Mouse (Mus musculus): ENCODE measurements around the gene Mtch2. TPM values are rescaled to one million over a fixed set of nuclear protein-coding genes. Genes with fewer than 3 reads are reported as not detected.
"Not testable (repeated sequence)": the region's sequence is repeated elsewhere in the genome, so short reads cannot be mapped to it uniquely, and the experiment has no call there.

Mtch2 gene
- polyA plus RNA-seq, 1 experiment = 69.1 TPM

DNA sequence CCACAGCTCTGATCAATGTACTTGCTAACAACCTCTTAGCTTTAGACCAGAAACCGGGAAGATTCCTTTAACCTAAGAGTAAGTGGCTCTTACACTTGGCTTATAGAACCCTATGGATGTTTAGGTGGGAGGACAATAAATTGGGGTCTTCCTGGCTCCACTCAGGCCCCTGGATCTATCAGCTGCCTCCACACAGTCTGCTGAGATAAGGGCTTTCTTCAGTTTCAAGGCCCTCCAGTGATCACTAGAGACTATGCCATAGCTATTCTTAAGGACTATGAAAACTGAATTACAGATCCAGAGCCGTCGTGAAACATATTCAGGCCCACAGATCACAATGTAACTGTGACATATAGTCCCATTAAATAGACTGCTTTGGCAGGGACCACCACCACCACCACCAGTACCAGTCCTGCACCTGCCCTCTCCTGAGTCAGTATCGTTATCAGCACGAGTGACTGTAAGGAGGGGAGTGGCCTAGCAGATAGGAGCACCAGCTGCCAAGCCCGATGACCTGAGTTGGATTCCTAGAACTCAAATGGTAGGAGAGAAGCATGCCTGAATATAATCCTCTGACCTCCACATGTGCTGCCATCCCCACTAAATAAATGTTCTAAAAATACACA lies 46.8 kb downstream of the Mtch2 start:
- Histone ChIP-seq H3K4me1 (ENCODE audit: control insufficient read depth, insufficient read depth, low read length) (no peaks in the 10 kb centered on the region), H3K4me3 (replicated peaks; ENCODE audit: extremely low read depth, low read depth, low read length) (no peak overlapping the region)
- DNase-seq = no peak
- TF ChIP-seq POLR2A (IDR thresholded peaks at IDR 0.05; ENCODE audit: borderline replicate concordance, extremely low read depth, low read depth, low read length) = no peak
- no peak for TF ChIP-seq CTCF (IDR thresholded peaks at IDR 0.05; ENCODE audit: insufficient read depth, low read length)
- 79% methylated on average over 6 of the region's 6 CpGs for WGBS

DNA sequence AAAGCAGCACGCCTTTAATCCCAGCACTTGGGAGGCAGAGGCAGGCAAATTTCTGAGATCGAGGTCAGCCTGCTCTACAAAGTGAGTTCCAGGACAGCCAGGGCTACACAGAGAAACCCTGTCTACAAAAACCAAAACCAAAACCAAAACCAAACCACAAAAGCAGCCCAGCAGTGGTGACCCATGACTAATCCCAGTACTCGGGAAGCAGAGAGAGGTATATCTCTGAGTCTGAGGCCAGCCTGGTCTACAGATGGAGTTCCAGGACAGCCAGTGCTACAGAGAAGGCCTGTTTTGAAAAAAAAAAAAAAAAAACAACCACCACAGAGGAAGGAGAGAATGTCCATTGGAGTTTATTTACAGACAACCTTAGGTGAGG lies 47.3 kb downstream of the Mtch2 start:
- H3K4me3 ChIP-seq (replicated peaks; ENCODE audit: extremely low read depth, low read depth, low read length); H3K4me1 ChIP-seq (ENCODE audit: control insufficient read depth, insufficient read depth, low read length); DNase-seq: not testable (repeated sequence)
- 86% methylated on average over 3 of the region's 3 CpGs for WGBS

DNA sequence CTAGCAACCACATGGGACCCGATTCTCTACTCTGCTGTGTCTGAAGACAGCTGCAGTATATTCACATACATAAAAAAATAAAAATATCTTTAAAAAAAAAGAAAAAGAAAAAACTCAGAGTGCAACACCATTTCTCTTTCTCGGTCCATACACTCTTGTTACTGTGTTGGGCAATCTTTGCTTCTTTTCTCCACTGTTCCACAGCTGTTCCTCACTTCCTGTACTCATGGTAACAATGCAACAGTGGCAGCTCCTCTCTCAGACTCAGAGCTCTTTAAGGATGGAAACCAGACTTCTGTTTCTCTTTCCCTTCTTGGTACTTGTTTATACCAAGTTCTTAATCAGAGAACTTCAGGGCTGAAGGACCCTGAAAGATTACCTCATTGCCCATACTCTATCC lies 56.4 kb downstream of the Mtch2 start:
- no peak for TF ChIP-seq POLR2A (IDR thresholded peaks at IDR 0.05; ENCODE audit: borderline replicate concordance, extremely low read depth, low read depth, low read length)
- 54% methylated on average over 2 of the region's 2 CpGs for WGBS
- Histone ChIP-seq H3K4me3 (replicated peaks; ENCODE audit: extremely low read depth, low read depth, low read length) (no peak overlapping the region), H3K4me1 (ENCODE audit: control insufficient read depth, insufficient read depth, low read length) (peaks cover 7% of the 10 kb centered on the region)
- DNase-seq = no peak

DNA sequence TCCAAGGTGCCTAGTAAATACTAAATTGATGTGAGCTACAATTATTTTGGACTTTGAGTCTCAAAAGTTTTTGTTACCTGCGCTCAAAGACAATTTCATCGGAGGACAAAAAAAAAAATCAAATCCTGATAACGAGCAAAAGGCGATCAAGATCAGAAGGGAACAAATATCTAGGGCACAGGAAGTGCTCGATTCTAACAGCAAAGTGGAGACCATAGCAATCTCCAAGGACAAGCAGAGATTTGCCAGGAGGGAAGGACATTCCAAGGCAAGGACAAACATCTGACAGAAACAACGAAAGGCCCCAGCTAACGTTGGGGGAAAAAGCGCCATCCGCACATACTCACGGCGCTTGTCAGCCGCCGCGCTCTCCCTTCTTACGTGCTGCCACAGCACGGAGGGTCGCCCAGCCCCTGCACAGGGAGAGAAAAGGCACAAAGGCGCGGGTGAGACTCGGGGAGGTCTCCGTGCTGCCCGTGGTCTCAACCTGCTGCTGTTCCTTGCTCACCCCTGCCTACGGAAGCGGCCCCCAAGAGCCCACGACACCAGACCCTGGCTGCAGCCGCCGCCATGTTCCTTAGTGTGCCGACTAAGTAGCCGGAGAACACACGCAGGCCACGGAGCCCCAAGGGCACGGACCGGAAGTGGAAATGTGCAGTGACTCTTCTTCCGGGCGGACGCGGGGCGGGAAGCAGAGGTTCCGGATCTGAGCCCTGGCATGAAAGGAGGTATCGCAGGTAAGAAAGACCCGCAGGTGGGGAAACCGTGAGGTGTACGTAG lies 57.3 kb downstream of the Mtch2 start, which contains the start of the genes Kbtbd4 and Ndufs3:
TSS of gene Kbtbd4 (plus strand) at position 665 of the 780 bp plus-strand sequence.
TSS of gene Ndufs3 (minus strand) at position 752 of the 780 bp plus-strand sequence.
- Histone ChIP-seq H3K4me1 (ENCODE audit: control insufficient read depth, insufficient read depth, low read length) (peaks cover 7% of the 10 kb centered on the region), H3K4me3 (replicated peaks; ENCODE audit: extremely low read depth, low read depth, low read length) (peak within 1 kb of the TSS; percentile 73)
- peak; percentile 87 for DNase-seq
- WGBS = under 1% methylated on average over 42 of the region's 43 CpGs
- TF ChIP-seq POLR2A (IDR thresholded peaks at IDR 0.05; ENCODE audit: borderline replicate concordance, extremely low read depth, low read depth, low read length) (peak; percentile 87), CTCF (IDR thresholded peaks at IDR 0.05; ENCODE audit: insufficient read depth, low read length) (no peak)

- under 1% methylated on average over 21 of the region's 21 CpGs for WGBS
- TF ChIP-seq CTCF (IDR thresholded peaks at IDR 0.05; ENCODE audit: insufficient read depth, low read length) = no peak
- TF ChIP-seq POLR2A (IDR thresholded peaks at IDR 0.05; ENCODE audit: borderline replicate concordance, extremely low read depth, low read depth, low read length) = no peak
- DNase-seq = no peak
- Histone ChIP-seq H3K4me3 (replicated peaks; ENCODE audit: extremely low read depth, low read depth, low read length) (peak overlapping the region; percentile 73), H3K4me1 (ENCODE audit: control insufficient read depth, insufficient read depth, low read length) (peaks cover 7% of the 10 kb centered on the region)
These were observed 57.9 kb downstream of the Mtch2 start for GRCm38 (mm10) chr2:90904856-90905224.

- Histone ChIP-seq H3K4me3 (replicated peaks; ENCODE audit: extremely low read depth, low read depth, low read length) (no peak overlapping the region), H3K4me1 (ENCODE audit: control insufficient read depth, insufficient read depth, low read length) (peaks cover 7% of the 10 kb centered on the region)
- no peak for TF ChIP-seq CTCF (IDR thresholded peaks at IDR 0.05; ENCODE audit: insufficient read depth, low read length)
- 80% methylated on average over 2 of the region's 2 CpGs for WGBS
- DNase-seq = no peak
These were observed 59.8 kb downstream of the Mtch2 start for GRCm38 (mm10) chr2:90906721-90907120.

GRCm38 (mm10) chr2:90910861-90911260 lies 63.9 kb downstream of the Mtch2 start:
- no peak for TF ChIP-seq CTCF (IDR thresholded peaks at IDR 0.05; ENCODE audit: insufficient read depth, low read length)
- TF ChIP-seq POLR2A (IDR thresholded peaks at IDR 0.05; ENCODE audit: borderline replicate concordance, extremely low read depth, low read depth, low read length) = no peak
- Histone ChIP-seq H3K4me1 (ENCODE audit: control insufficient read depth, insufficient read depth, low read length) (peaks cover 7% of the 10 kb centered on the region), H3K4me3 (replicated peaks; ENCODE audit: extremely low read depth, low read depth, low read length) (no peak overlapping the region)
- DNase-seq = no peak
- 64% methylated on average over 1 of the region's 1 CpGs for WGBS

- peaks cover 10% of the 10 kb centered on the region for H3K4me1 ChIP-seq (ENCODE audit: control insufficient read depth, insufficient read depth, low read length)
- H3K4me3 ChIP-seq (replicated peaks; ENCODE audit: extremely low read depth, low read depth, low read length) = no peak overlapping the region
- DNase-seq = no peak
- 54% methylated on average over 1 of the region's 1 CpGs for WGBS
- TF ChIP-seq POLR2A (IDR thresholded peaks at IDR 0.05; ENCODE audit: borderline replicate concordance, extremely low read depth, low read depth, low read length) = no peak
- no peak for TF ChIP-seq CTCF (IDR thresholded peaks at IDR 0.05; ENCODE audit: insufficient read depth, low read length)
These were observed 64.7 kb downstream of the Mtch2 start for GRCm38 (mm10) chr2:90911668-90912067.

GRCm38 (mm10) chr2:90913671-90914070 lies 66.7 kb downstream of the Mtch2 start:
- DNase-seq = peak; percentile 16
- WGBS = 48% methylated on average over 2 of the region's 2 CpGs
- Histone ChIP-seq H3K4me1 (ENCODE audit: control insufficient read depth, insufficient read depth, low read length) (peaks cover 12% of the 10 kb centered on the region), H3K4me3 (replicated peaks; ENCODE audit: extremely low read depth, low read depth, low read length) (no peak overlapping the region)
- no peak for TF ChIP-seq CTCF (IDR thresholded peaks at IDR 0.05; ENCODE audit: insufficient read depth, low read length)
- TF ChIP-seq POLR2A (IDR thresholded peaks at IDR 0.05; ENCODE audit: borderline replicate concordance, extremely low read depth, low read depth, low read length) = no peak

DNA sequence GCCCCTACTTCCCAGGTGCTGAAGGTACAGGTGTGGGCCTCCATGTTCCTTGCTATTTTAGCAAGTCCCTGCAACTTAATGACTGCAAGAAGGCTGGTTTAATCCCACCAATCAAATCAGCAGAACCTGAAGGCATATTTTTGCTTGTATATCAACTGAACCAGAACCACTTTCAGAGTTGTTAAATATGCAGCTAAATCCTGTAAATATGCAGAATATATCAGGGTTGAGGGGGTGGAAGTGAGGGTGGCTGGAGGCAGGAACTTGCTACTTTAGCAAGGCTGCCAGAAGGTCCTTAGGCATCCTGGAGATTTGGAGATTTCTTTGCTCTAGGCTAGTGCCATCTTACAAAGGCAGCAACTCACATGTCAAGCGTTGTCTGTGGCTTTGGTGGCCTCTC lies 68.6 kb downstream of the Mtch2 start:
- TF ChIP-seq POLR2A (IDR thresholded peaks at IDR 0.05; ENCODE audit: borderline replicate concordance, extremely low read depth, low read depth, low read length) (no peak), CTCF (IDR thresholded peaks at IDR 0.05; ENCODE audit: insufficient read depth, low read length) (no peak)
- DNase-seq = no peak
- no peak overlapping the region for H3K4me3 ChIP-seq (replicated peaks; ENCODE audit: extremely low read depth, low read depth, low read length)
- WGBS = 94% methylated on average over 1 of the region's 1 CpGs
- peaks cover 12% of the 10 kb centered on the region for H3K4me1 ChIP-seq (ENCODE audit: control insufficient read depth, insufficient read depth, low read length)

Other genes with a start within 250 kb of the Mtch2 start
- gene Nup160, start 169.9 kb upstream of the Mtch2 start, polyA plus RNA-seq (2012; rRNA removed) = 4.6 and 7.7 TPM in 2 replicates
- 28.4 and 43.3 TPM in 2 replicates for gene Fnbp4, start 101.8 kb upstream of the Mtch2 start, polyA plus RNA-seq (2012; rRNA removed)
- 3.5 and 5.0 TPM in 2 replicates for gene Agbl2, start 64.4 kb upstream of the Mtch2 start, polyA plus RNA-seq (2012; rRNA removed)
- gene C1qtnf4, start 38.7 kb downstream of the Mtch2 start, polyA plus RNA-seq (2012; rRNA removed) = 4.9 and 6.6 TPM in 2 replicates
- 10.4 and 15.6 TPM in 2 replicates for gene Kbtbd4, start 57.6 kb downstream of the Mtch2 start, polyA plus RNA-seq (2012; rRNA removed)
- 70.9 and 115 TPM in 2 replicates for gene Ndufs3, start 57.7 kb downstream of the Mtch2 start, polyA plus RNA-seq (2012; rRNA removed)
- gene Celf1, start 93.2 kb downstream of the Mtch2 start, polyA plus RNA-seq (2012; rRNA removed) = 31.1 and 36.2 TPM in 2 replicates
- 2.6 and 4.7 TPM in 2 replicates for gene Rapsn, start 188.5 kb downstream of the Mtch2 start, polyA plus RNA-seq (2012; rRNA removed)
- 51.7 and 76.9 TPM in 2 replicates for gene Psmc3, start 206.9 kb downstream of the Mtch2 start, polyA plus RNA-seq (2012; rRNA removed)
- gene Slc39a13, start 223.3 kb downstream of the Mtch2 start, polyA plus RNA-seq (2012; rRNA removed) = 88.2 and 101 TPM in 2 replicates
- 65.7 and 70.7 TPM in 2 replicates for gene Spi1, start 235.2 kb downstream of the Mtch2 start, polyA plus RNA-seq (2012; rRNA removed)